Mouse (Mus musculus) kidney, embryonic 14.5 days (tissue): ENCODE results near the gene Desi1. TPM values are rescaled to one million over a fixed set of nuclear protein-coding genes. Genes with fewer than 3 reads are reported as not detected.
A peak's percentile ranks its signal among the peaks of the same experiment; 100 is the strongest.

Experiments
- ATAC-seq: fragments of 200-750 bp; cut with Nextera tagmentation; 2 replicates; pipeline ENCODE4 v1.8.0; 2017; ENCODE audit warnings: moderate number of reproducible peaks, mild to moderate bottlenecking, moderate TSS enrichment, moderate library complexity; ENCODE audit not compliant: low FRiP score, low TSS enrichment
- H3K27ac ChIP-seq: fragments of 300-500 bp; sonication (generic); 2 replicates; pipeline ENCODE4 v1.5.1; 2014; ENCODE audit warnings: low read depth, mild to moderate bottlenecking, low read length, moderate library complexity, mixed read lengths
- H3K27me3 ChIP-seq: fragments of 300-500 bp; sonication (generic); 2 replicates; pipeline ENCODE4 v1.6.1; 2014; ENCODE audit warnings: mild to moderate bottlenecking, low read length; ENCODE audit not compliant: control insufficient read depth, insufficient read depth
- H3K36me3 ChIP-seq: fragments of 300-500 bp; sonication (generic); 2 replicates; pipeline ENCODE4 v1.6.1; 2014; ENCODE audit warnings: low read length, mixed read lengths; ENCODE audit not compliant: control insufficient read depth, insufficient read depth
- H3K4me1 ChIP-seq: fragments of 300-500 bp; sonication (generic); 2 replicates; pipeline ENCODE4 v1.6.1; 2014; ENCODE audit warnings: low read length, mixed read lengths; ENCODE audit not compliant: control insufficient read depth, insufficient read depth
- H3K4me2 ChIP-seq: fragments of 300-500 bp; sonication (generic); replicated peaks from 2 replicates; pipeline ENCODE4 v1.6.1; 2014; ENCODE audit warnings: low read depth, mild to moderate bottlenecking, low read length
- H3K4me3 ChIP-seq: fragments of 300-500 bp; sonication (generic); 2 replicates; pipeline ENCODE4 v1.5.1; 2014; ENCODE audit warnings: mild to moderate bottlenecking, low read length
- H3K9ac ChIP-seq: fragments of 300-500 bp; sonication (generic); 2 replicates; pipeline ENCODE4 v1.6.1; 2014; ENCODE audit warnings: low read depth, mild to moderate bottlenecking, low read length, moderate library complexity
- H3K9me3 ChIP-seq: fragments of 300-500 bp; sonication (generic); 2 replicates; pipeline ENCODE4 v1.6.1; 2016; ENCODE audit warnings: low read length; ENCODE audit not compliant: control insufficient read depth
- WGBS: fragments of 180-500 bp; shearing (Covaris S2); extraction: QIAGEN DNeasy Blood & Tissue Kit; methylation state at CpG from one replicate; pipeline ENCODE4 v1.1.7; 2014; 5-methylcytosine and 5-hydroxymethylcytosine counted together
- polyA plus RNA-seq: library from polyadenylated mRNA; unstranded; fragments of >200 nt; fragmentation: Nextera tagmentation; extraction: Ambion mirVana; gene quantifications from 2 replicates; pipeline ENCODE4 v1.2.1, GENCODE M21; 2014

The Desi1 gene
- polyA plus RNA-seq, 1 experiment from 2014 or later = 33.0 TPM

DNA sequence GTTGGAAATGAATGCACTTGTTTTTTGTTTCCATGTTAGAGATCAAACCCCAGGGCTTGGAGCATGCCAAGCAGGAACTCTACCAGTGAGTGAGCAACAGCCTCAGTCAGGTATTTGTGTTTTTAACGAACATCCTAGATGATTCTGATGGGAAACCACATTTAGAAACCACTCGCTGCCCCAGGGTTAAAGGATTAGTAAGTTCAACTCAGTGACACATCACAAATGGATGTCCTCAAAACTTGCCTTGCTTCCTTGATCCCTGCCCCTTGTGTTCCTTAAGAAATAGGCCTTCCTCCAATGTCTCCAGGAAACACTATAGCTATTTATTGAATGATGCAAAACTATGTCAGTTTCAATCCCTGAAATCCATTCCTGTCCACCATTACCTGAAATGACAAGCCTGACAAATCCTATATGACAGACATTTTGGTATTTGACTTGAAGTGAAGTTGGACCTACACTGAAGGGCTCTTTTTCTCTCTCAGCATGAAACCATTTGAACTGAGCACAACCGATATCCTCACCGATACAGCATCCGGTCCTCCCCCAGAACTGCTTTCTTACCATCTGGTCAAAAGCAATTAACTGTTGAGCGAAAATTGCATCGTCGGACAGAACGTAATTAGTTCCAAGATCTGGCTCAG is 18.8 kb downstream of the Desi1 start:
- Histone ChIP-seq H3K4me2 (peak overlapping the region; percentile 87), H3K4me1 (peaks cover 10% of the 10 kb centered on the region; the same call in 1 of the 2 replicates), H3K27ac (no peak overlapping the region), H3K4me3 (peak overlapping the region; percentile 97), H3K27me3 (no peaks in the 10 kb centered on the region), H3K9ac (peak overlapping the region; percentile 85), H3K9me3 (no peaks in the 10 kb centered on the region), H3K36me3 (peaks cover 3% of the 10 kb centered on the region; the same call in 1 of the 2 replicates)
- WGBS = 19% methylated on average over 9 of the region's 9 CpGs
- ATAC-seq = no peak

GRCm38 (mm10) chr15:82011947-82012346 is 21.7 kb downstream of the Desi1 start:
- Histone ChIP-seq H3K9ac (no peak overlapping the region), H3K9me3 (no peaks in the 10 kb centered on the region), H3K27ac (no peak overlapping the region), H3K4me1 (peaks cover 10% of the 10 kb centered on the region; the same call in 1 of the 2 replicates), H3K36me3 (no peaks in the 10 kb centered on the region), H3K27me3 (no peaks in the 10 kb centered on the region), H3K4me3 (no peak overlapping the region), H3K4me2 (no peak overlapping the region)
- WGBS = 88% methylated on average over 6 of the region's 6 CpGs
- ATAC-seq = no peak

DNA sequence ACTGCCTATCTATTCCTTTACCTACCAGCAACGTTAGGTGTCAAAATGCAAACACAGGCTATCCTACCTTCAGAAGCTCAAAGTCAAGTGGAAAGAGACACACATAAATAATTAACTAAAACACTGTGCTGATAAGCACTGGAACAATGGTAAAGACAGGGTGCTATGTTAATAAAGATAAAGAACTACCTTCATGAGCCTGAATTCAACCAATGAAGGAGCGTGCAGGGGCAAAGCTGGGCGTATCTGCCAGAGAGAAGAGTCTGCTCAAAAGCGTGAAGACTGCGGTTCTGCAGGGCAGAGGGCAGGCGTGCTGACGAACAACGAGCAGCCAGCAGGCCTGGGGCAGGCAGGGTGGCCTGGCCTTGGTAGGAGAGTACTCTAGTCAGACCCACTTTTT is 29.4 kb downstream of the Desi1 start:
- H3K36me3 ChIP-seq = peaks cover 17% of the 10 kb centered on the region; the same call in 1 of the 2 replicates
- no peak overlapping the region for H3K4me2 ChIP-seq
- H3K27ac ChIP-seq = no peak overlapping the region
- H3K27me3 ChIP-seq = no peaks in the 10 kb centered on the region
- no peak overlapping the region for H3K4me3 ChIP-seq
- H3K4me1 ChIP-seq = no peaks in the 10 kb centered on the region
- WGBS = 89% methylated on average over 8 of the region's 8 CpGs
- no peak for ATAC-seq
- no peak overlapping the region for H3K9ac ChIP-seq
- H3K9me3 ChIP-seq = no peaks in the 10 kb centered on the region

- H3K27ac ChIP-seq = no peak overlapping the region
- H3K36me3 ChIP-seq = peaks cover 37% of the 10 kb centered on the region
- no peaks in the 10 kb centered on the region for H3K27me3 ChIP-seq
- H3K4me1 ChIP-seq = no peaks in the 10 kb centered on the region
- no peak for ATAC-seq
- no peaks in the 10 kb centered on the region for H3K9me3 ChIP-seq
- 61% methylated on average over 6 of the region's 6 CpGs for WGBS
- H3K4me3 ChIP-seq = no peak overlapping the region
- no peak overlapping the region for H3K9ac ChIP-seq
- no peak overlapping the region for H3K4me2 ChIP-seq
These were observed 39.7 kb downstream of the Desi1 start for GRCm38 (mm10) chr15:81993992-81994391.

DNA sequence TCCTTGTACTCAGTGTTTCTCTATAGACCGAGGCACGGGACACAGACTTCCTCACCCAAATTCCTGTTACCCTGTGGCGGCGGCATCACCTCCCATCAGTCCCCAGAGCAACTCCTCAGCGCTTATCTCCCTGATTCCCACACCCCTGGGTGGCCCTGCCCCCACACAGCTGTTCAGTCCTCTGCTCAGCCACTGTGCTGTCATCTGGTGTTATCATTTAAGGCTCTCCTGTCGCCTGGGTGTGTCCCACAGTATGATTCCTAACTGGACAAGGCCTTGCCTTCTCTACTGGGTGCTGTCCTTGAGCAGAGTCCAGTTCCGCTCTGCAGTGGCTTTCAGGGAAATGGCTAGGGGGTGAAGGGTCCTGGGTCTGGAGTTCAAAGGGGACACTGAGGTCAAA is 43.1 kb downstream of the Desi1 start:
- H3K4me3 ChIP-seq = no peak overlapping the region
- no peak overlapping the region for H3K27ac ChIP-seq
- H3K4me1 ChIP-seq = no peaks in the 10 kb centered on the region
- H3K9ac ChIP-seq = no peak overlapping the region
- H3K9me3 ChIP-seq = no peaks in the 10 kb centered on the region
- no peak for ATAC-seq
- no peaks in the 10 kb centered on the region for H3K27me3 ChIP-seq
- H3K36me3 ChIP-seq = peaks cover 16% of the 10 kb centered on the region
- 56% methylated on average over 7 of the region's 7 CpGs for WGBS
- no peak overlapping the region for H3K4me2 ChIP-seq

DNA sequence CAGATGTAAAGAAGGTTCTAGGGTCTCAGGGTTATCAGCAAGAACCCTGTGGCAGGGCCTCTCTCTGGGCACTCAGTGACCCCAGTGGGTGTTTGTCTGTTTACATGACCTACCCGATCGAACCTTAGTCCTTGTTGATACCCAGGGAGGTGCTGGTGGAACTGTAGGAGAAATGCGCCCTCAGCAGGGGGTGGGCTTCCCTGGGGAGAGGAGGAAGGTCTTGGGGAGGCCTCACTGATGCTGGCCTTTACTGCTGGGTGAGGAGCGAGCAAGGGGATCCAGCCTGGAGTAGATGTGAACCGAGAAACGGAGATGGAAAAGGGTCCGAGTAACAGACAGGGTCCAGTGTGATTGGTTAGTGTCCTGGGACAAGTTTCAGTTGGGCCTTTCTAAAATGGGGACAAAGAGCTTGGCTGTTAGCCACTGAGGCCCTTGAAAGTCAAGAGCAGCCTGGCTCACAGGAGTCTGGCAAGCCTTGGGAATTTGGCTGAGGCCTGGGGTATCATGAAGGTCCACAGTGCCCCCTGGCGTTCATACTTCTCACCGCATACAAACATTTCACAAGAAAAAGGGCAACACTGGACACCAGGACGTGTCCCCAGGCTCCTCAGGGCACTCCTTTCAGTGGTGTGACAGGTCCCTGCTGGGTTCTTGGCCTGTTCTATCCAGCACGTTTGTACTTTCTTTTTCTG is 44.1 kb downstream of the Desi1 start:
- 46% methylated on average over 11 of the region's 11 CpGs for WGBS
- Histone ChIP-seq H3K9ac (peak overlapping the region; percentile 31; the same call in 1 of the 2 replicates), H3K36me3 (peaks cover 8% of the 10 kb centered on the region), H3K4me3 (no peak overlapping the region), H3K9me3 (no peaks in the 10 kb centered on the region), H3K4me2 (no peak overlapping the region), H3K4me1 (no peaks in the 10 kb centered on the region), H3K27ac (no peak overlapping the region; the same call in 1 of the 2 replicates), H3K27me3 (no peaks in the 10 kb centered on the region)
- peak; percentile 41; the same call in 1 of the 2 replicates for ATAC-seq

GRCm38 (mm10) chr15:81987646-81988045 is 46.0 kb downstream of the Desi1 start, which contains the start of gene Xrcc6:
Gene Xrcc6, plus strand, starts transcription at chr15:81987835.
- Histone ChIP-seq H3K27ac (no peak within 1 kb of the TSS), H3K36me3 (no peaks in the 10 kb centered on the region), H3K27me3 (no peaks in the 10 kb centered on the region), H3K4me2 (no peak within 1 kb of the TSS), H3K9me3 (no peaks in the 10 kb centered on the region), H3K4me1 (no peaks in the 10 kb centered on the region), H3K4me3 (no peak within 1 kb of the TSS), H3K9ac (no peak within 1 kb of the TSS)
- ATAC-seq = no peak
- 81% methylated on average over 3 of the region's 3 CpGs for WGBS

DNA sequence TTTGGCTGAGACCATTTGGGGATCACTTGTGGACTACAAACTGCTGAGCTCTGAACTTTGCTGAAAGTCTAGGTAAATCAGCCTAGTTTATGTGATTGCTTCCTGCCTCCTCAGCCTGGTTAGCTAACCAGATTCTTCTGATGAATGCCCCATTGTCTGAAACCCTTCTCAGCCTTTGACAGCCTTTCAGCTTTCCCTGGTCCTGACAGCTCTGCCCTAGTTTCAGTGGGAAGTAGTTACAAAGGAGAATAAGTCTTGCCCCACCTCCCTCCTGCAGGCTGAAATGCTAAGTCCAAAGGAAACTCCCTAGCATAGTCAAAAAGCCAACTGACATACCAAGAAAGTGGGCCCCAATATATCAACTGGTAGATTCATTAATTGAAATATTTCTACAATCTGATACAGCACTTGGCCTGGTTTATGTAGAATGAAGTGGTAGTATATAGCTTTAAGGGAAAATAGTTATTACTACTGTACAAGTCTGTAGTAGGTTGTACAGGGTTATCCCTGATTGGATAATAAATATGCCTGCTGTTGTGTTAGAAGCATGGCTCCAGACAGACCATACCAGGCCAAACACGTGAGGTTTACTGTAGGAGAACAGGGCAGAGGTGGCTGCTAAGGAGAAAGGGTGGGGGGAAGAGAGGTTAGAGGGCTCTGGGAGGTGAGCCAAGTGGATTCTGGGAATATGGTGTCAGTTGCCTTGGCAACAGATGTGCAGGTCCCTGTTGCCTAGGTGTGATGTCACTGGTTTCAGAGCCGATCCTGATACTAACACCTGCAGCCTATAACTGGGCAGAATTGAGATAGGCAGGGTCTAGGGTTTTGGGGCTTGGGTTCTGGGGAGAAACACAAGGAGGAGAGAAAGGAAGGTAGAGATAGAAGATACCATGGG is 48.1 kb downstream of the Desi1 start:
- Histone ChIP-seq H3K9ac (no peak overlapping the region), H3K36me3 (no peaks in the 10 kb centered on the region), H3K4me3 (no peak overlapping the region), H3K4me2 (no peak overlapping the region), H3K4me1 (no peaks in the 10 kb centered on the region), H3K9me3 (no peaks in the 10 kb centered on the region), H3K27ac (no peak overlapping the region), H3K27me3 (no peaks in the 10 kb centered on the region)
- no peak for ATAC-seq
- 54% methylated on average over 2 of the region's 2 CpGs for WGBS
